Mouse (Mus musculus): ENCODE data around the gene Nat8f5. TPM values are rescaled to one million over a fixed set of nuclear protein-coding genes. Genes with fewer than 3 reads are reported as not detected.

Nat8f5 gene
- total RNA-seq, 2 experiments from 2014 or later, result 0.35 TPM; not detected in 1

Small RNA genes lying within 50 kb of the gene (microRNA-seq; reads per million reads assigned to microRNA genes)
- gene Mir6375, result 0 reads per million in 2 experiments

Other genes with a start within 250 kb of the Nat8f5 start
- 1 to 10 TPM; 1.3 TPM for gene Alms1, start 233.4 kb downstream of the Nat8f5 start, total RNA-seq (2021)
- under 1 TPM; 0.16 to 0.33 TPM for gene Nat8f7, start 107.8 kb downstream of the Nat8f5 start, total RNA-seq (2021)
- not detected for gene Nat8f3, start 55.2 kb downstream of the Nat8f5 start, total RNA-seq (2021)
- gene Nat8f6, start within 50 bp of the Nat8f5 start, total RNA-seq (2021), result not detected
- gene Nat8, start 11.1 kb upstream of the Nat8f5 start, total RNA-seq (2021), result not detected
- under 1 TPM; 0.24 to 0.27 TPM for gene Nat8f2, start 48.2 kb upstream of the Nat8f5 start, total RNA-seq (2021)
- gene Nat8f4, start 83.9 kb upstream of the Nat8f5 start, total RNA-seq (2021), result under 1 TPM; 0.33 to 0.74 TPM
- 10 to 100 TPM; 19.0 to 19.5 TPM for gene Tprkb, start 90.9 kb upstream of the Nat8f5 start, total RNA-seq (2021)
- 1 to 10 TPM; 1.9 to 2.2 TPM for gene Nat8f1, start 94.7 kb upstream of the Nat8f5 start, total RNA-seq (2021)
- 10 to 100 TPM; 36.6 to 44.1 TPM for gene Dusp11, start 140.7 kb upstream of the Nat8f5 start, total RNA-seq (2021)
- not detected for gene Figla, start 195.2 kb upstream of the Nat8f5 start, total RNA-seq (2021)
- gene Add2, start 207.7 kb upstream of the Nat8f5 start, total RNA-seq (2021), result under 1 TPM; 0.31 to 0.33 TPM